Comparison of ENCODE assay signal across 33 mouse cellular contexts in the genomic region with DNA sequence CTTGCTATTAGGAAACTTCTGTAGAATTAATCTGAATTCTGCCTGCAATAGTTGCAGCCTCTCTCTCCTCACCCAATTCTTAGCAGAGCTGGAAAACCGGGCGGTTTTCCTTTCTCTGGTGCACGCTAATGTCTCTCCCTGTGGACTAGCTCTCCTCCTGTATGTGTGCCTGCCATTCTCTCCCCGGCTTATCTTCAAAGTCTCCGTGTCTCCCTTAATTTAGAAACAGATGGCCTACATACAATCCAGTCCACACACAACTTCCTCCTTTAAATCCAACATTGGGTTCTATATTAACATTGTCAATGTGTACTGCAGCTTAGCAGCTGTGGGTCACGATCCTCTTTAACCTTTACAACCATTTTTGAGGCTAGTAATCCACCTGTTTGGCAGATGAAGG.
DNase-seq lines count a peak whose midpoint lies in the region; ATAC-seq and TF ChIP-seq lines count a peak whose summit lies in the region.
"Had no signal": no experiment of that assay in that cellular context is flagged by ENCODE, and none has a peak within 500 bp of the region (broad histone marks: within the 10 kb centered on the region; RNA-seq: fewer than 3 reads in every experiment).

No protein-coding gene starts in this region.

- no peaks in the 10 kb centered on the region for H3K9me3 ChIP-seq in hindbrain, embryonic 10.5 days
- no peaks in the 10 kb centered on the region for H3K9me3 ChIP-seq in hindbrain, embryonic 13.5 days
- no peaks in the 10 kb centered on the region for H3K9me3 ChIP-seq in midbrain, postnatal 0 days (ENCODE audit: low read length)
- no peaks in the 10 kb centered on the region for H3K9me3 ChIP-seq in midbrain, embryonic 15.5 days
- no peaks in the 10 kb centered on the region for H3K9me3 ChIP-seq in embryonic facial prominence, embryonic 10.5 days
- H3K9me3 ChIP-seq: embryonic facial prominence, embryonic 12.5 days; forebrain, embryonic 10.5 days; intestine, embryonic 15.5 days; liver, embryonic 12.5 days; neural tube, embryonic 15.5 days had no signal

- peaks cover 28% of the 10 kb centered on the region for H3K36me3 ChIP-seq in hindbrain, embryonic 10.5 days
- peaks cover 57% of the 10 kb centered on the region for H3K36me3 ChIP-seq in hindbrain, embryonic 13.5 days
- peaks cover 46% of the 10 kb centered on the region for H3K36me3 ChIP-seq in midbrain, postnatal 0 days (ENCODE audit: insufficient read depth, low read length)
- H3K36me3 ChIP-seq in midbrain, embryonic 15.5 days (replicated peaks) = peaks cover 5% of the 10 kb centered on the region; the same call in 1 of the 2 replicates
- no peaks in the 10 kb centered on the region for H3K36me3 ChIP-seq in embryonic facial prominence, embryonic 10.5 days (replicated peaks)
- H3K36me3 ChIP-seq: embryonic facial prominence, embryonic 12.5 days; intestine, embryonic 15.5 days; liver, embryonic 12.5 days had no signal

- 75% methylated on average over 6 of the region's 6 CpGs for WGBS in hindbrain, embryonic 10.5 days
- WGBS in hindbrain, embryonic 13.5 days = 73% methylated on average over 6 of the region's 6 CpGs
- WGBS in midbrain, postnatal 0 days = 60% methylated on average over 6 of the region's 6 CpGs
- WGBS in midbrain, embryonic 15.5 days = 59% methylated on average over 6 of the region's 6 CpGs
- WGBS in embryonic facial prominence, embryonic 10.5 days = 68% methylated on average over 6 of the region's 6 CpGs

- H3K4me1 ChIP-seq in hindbrain, embryonic 10.5 days (replicated peaks) = peaks cover 33% of the 10 kb centered on the region
- H3K4me1 ChIP-seq in hindbrain, embryonic 13.5 days (replicated peaks) = peaks cover 33% of the 10 kb centered on the region
- 0 out of 2 replicates have a peak, but pooled peaks cover 4% of the 10 kb centered on the region for H3K4me1 ChIP-seq in midbrain, postnatal 0 days (ENCODE audit: insufficient read depth, low read length)
- H3K4me1 ChIP-seq in midbrain, embryonic 15.5 days = 0 out of 2 replicates have a peak, but pooled peaks cover 4% of the 10 kb centered on the region
- peaks cover 45% of the 10 kb centered on the region for H3K4me1 ChIP-seq in embryonic facial prominence, embryonic 10.5 days
- H3K4me1 ChIP-seq: liver, embryonic 12.5 days had no signal

- peak overlapping the region; percentile 18; the same call in 1 of the 2 replicates for H3K27ac ChIP-seq in hindbrain, embryonic 10.5 days
- no peak overlapping the region for H3K27ac ChIP-seq in hindbrain, embryonic 13.5 days
- peak overlapping the region; percentile 51; the same call in 1 of the 2 replicates for H3K27ac ChIP-seq in midbrain, postnatal 0 days (ENCODE audit: low read depth, low read length)
- H3K27ac ChIP-seq in midbrain, embryonic 15.5 days = no peak overlapping the region
- no peak overlapping the region; the same call in 1 of the 2 replicates for H3K27ac ChIP-seq in embryonic facial prominence, embryonic 10.5 days (replicated peaks)
- H3K27ac ChIP-seq: embryonic facial prominence, embryonic 12.5 days; forebrain, embryonic 10.5 days; intestine, embryonic 15.5 days; liver, embryonic 12.5 days; neural tube, embryonic 15.5 days had no signal

- peaks cover 7% of the 10 kb centered on the region; the same call in 1 of the 2 replicates for H3K27me3 ChIP-seq in hindbrain, embryonic 10.5 days (ENCODE audit: insufficient read depth, poor library complexity, severe bottlenecking)
- no peaks in the 10 kb centered on the region for H3K27me3 ChIP-seq in hindbrain, embryonic 13.5 days
- H3K27me3 ChIP-seq in midbrain, postnatal 0 days (ENCODE audit: insufficient read depth, low read length) = no peaks in the 10 kb centered on the region
- H3K27me3 ChIP-seq in midbrain, embryonic 15.5 days (replicated peaks) = no peaks in the 10 kb centered on the region
- H3K27me3 ChIP-seq in embryonic facial prominence, embryonic 10.5 days (replicated peaks; ENCODE audit: low read depth, poor library complexity, severe bottlenecking) = peaks cover 33% of the 10 kb centered on the region
- H3K27me3 ChIP-seq: embryonic facial prominence, embryonic 12.5 days; intestine, embryonic 15.5 days; neural tube, embryonic 15.5 days had no signal

- TF ChIP-seq CTCF in midbrain, postnatal 0 days (IDR thresholded peaks at IDR 0.05) = no peak

- H3K9ac ChIP-seq in hindbrain, embryonic 13.5 days = no peak overlapping the region
- H3K9ac ChIP-seq in midbrain, postnatal 0 days (replicated peaks; ENCODE audit: low read length, poor library complexity, severe bottlenecking) = no peak overlapping the region
- H3K9ac ChIP-seq in midbrain, embryonic 15.5 days = no peak overlapping the region
- H3K9ac ChIP-seq: embryonic facial prominence, embryonic 12.5 days; forebrain, postnatal 0 days; intestine, embryonic 15.5 days; liver, embryonic 12.5 days; liver, postnatal 0 days; neural tube, embryonic 15.5 days had no signal

- no peak for ATAC-seq in hindbrain, embryonic 13.5 days (ENCODE audit: low FRiP score)
- no peak for ATAC-seq in midbrain, postnatal 0 days (ENCODE audit: low FRiP score)
- ATAC-seq in midbrain, embryonic 15.5 days (replicated peaks) = no peak
- no peak for ATAC-seq in cerebellum, adult (ENCODE audit: insufficient number of reproducible peaks, low FRiP score, low TSS enrichment)
- ATAC-seq: activated CD4-positive, CD25-positive, alpha-beta regulatory T cell, adult 4 months; CD4-positive, CD25-positive, alpha-beta regulatory T cell, adult 4 months; forebrain, postnatal 0 days; hindbrain, embryonic 16.5 days; intestine, embryonic 15.5 days; liver, embryonic 12.5 days; liver, postnatal 0 days had no signal

- H3K4me2 ChIP-seq in hindbrain, embryonic 13.5 days = no peak overlapping the region
- no peak overlapping the region for H3K4me2 ChIP-seq in midbrain, postnatal 0 days (ENCODE audit: low read depth, low read length, poor library complexity, severe bottlenecking)
- no peak overlapping the region for H3K4me2 ChIP-seq in midbrain, embryonic 15.5 days
- H3K4me2 ChIP-seq: embryonic facial prominence, embryonic 12.5 days; heart, embryonic 11.5 days; intestine, embryonic 15.5 days; liver, embryonic 12.5 days; midbrain, embryonic 11.5 days; neural tube, embryonic 15.5 days had no signal

- H3K4me3 ChIP-seq in hindbrain, embryonic 10.5 days = no peak overlapping the region
- no peak overlapping the region for H3K4me3 ChIP-seq in hindbrain, embryonic 13.5 days
- H3K4me3 ChIP-seq in midbrain, postnatal 0 days (ENCODE audit: low read depth, low read length) = no peak overlapping the region
- no peak overlapping the region for H3K4me3 ChIP-seq in midbrain, embryonic 15.5 days
- no peak overlapping the region for H3K4me3 ChIP-seq in embryonic facial prominence, embryonic 10.5 days
- H3K4me3 ChIP-seq: embryonic facial prominence, embryonic 12.5 days; forebrain, embryonic 10.5 days; intestine, embryonic 15.5 days; liver, embryonic 12.5 days; neural tube, embryonic 15.5 days had no signal

- no peak for DNase-seq in hindbrain, embryonic 10.5 days (ENCODE audit: low spot score)
- DNase-seq in midbrain, postnatal 0 days (ENCODE audit: low spot score) = no peak
- DNase-seq in embryonic facial prominence, embryonic 10.5 days (ENCODE audit: low spot score) = peak; percentile 21
- peak; percentile 24 for DNase-seq in telencephalon, adult 2 months (ENCODE audit: low read depth, low spot score)
- DNase-seq: adrenal gland, adult 2 months; cerebellum, adult 11 months; cerebellum, adult 9-11 months; forebrain, postnatal 0 days; gastrocnemius, postnatal 25 days; heart, adult 18-20 months; heart, postnatal 36 days; kidney, adult 2 months; kidney, postnatal 36 days; layer of hippocampus, postnatal 36 days; liver, postnatal 0 days; lung, postnatal 36 days; retina, postnatal 1 day; right cerebral cortex, postnatal 25 days; thymus, adult 2 months; thymus, postnatal 36 days had no signal

Comparison
In these comparisons a context has a peak if more than half of its experiments do, and no peak if none do; other contexts are left out.
1. H3K27ac ChIP-seq: peak in hindbrain, embryonic 10.5 days (single experiment) and midbrain, postnatal 0 days (single experiment); none in hindbrain, embryonic 13.5 days (single experiment), midbrain, embryonic 15.5 days (single experiment) and embryonic facial prominence, embryonic 10.5 days (single experiment).
2. DNase-seq: peak in embryonic facial prominence, embryonic 10.5 days (single experiment) and telencephalon, adult 2 months (single experiment); none in hindbrain, embryonic 10.5 days (single experiment) and midbrain, postnatal 0 days (single experiment).